Comparison of ENCODE assay signal across 11 mouse cellular contexts in genomic region chr8:106394493-106394892, GRCm38 (mm10). TPM values are rescaled to one million over a fixed set of nuclear protein-coding genes. Genes with fewer than 3 reads are reported as not detected.
DNase-seq lines count a peak whose midpoint lies in the region; ATAC-seq lines count a peak whose summit lies in the region.
"Had no signal": no experiment of that assay in that cellular context is flagged by ENCODE, and none has a peak within 500 bp of the region (broad histone marks: within the 10 kb centered on the region; RNA-seq: fewer than 3 reads in every experiment).

No protein-coding gene starts in this region.

- no peaks in the 10 kb centered on the region for H3K27me3 ChIP-seq in liver, embryonic 16.5 days (ENCODE audit: control insufficient read depth, insufficient read depth, low read depth, low read length)
- H3K27me3 ChIP-seq in heart, embryonic 14.5 days (ENCODE audit: control insufficient read depth, insufficient read depth, low read length) = no peaks in the 10 kb centered on the region
- no peaks in the 10 kb centered on the region for H3K27me3 ChIP-seq in hindbrain, embryonic 16.5 days (replicated peaks; ENCODE audit: control insufficient read depth, insufficient read depth, low read length)

- no peak overlapping the region for H3K4me3 ChIP-seq in liver, embryonic 16.5 days (ENCODE audit: low read depth, low read length)
- H3K4me3 ChIP-seq in heart, embryonic 14.5 days (ENCODE audit: control insufficient read depth in 1 of 2, insufficient read depth in 1 of 2, low read depth in 1 of 2, low read length in 2 of 2) = no peak overlapping the region
- H3K4me3 ChIP-seq in hindbrain, embryonic 16.5 days (ENCODE audit: low read length) = no peak overlapping the region

- WGBS in liver, embryonic 16.5 days (ENCODE audit: insufficient replicate concordance) = 37% methylated on average over 4 of the region's 4 CpGs
- WGBS in heart, embryonic 14.5 days = 65% methylated on average over 4 of the region's 4 CpGs
- WGBS in hindbrain, embryonic 16.5 days = 91% methylated on average over 4 of the region's 4 CpGs

- ATAC-seq in liver, embryonic 16.5 days (ENCODE audit: low read depth) = no peak
- peak; percentile 63 for ATAC-seq in common myeloid progenitor, adult 5-6 weeks (replicated peaks; ENCODE audit: low read depth, poor library complexity, severe bottlenecking)
- ATAC-seq in heart, embryonic 14.5 days (ENCODE audit: insufficient number of reproducible peaks, insufficient read depth, low FRiP score, low read depth) = no peak
- ATAC-seq in megakaryocyte, adult 5-6 weeks (ENCODE audit: poor library complexity, severe bottlenecking) = peak; percentile 77
- ATAC-seq in hindbrain, embryonic 16.5 days = no peak
- ATAC-seq: inflammation-experienced regulatory T-cells, adult 6 months had no signal

- H3K27ac ChIP-seq in liver, embryonic 16.5 days (ENCODE audit: low read length) = peak overlapping the region; percentile 43; the same call in 1 of the 2 replicates
- peak overlapping the region; percentile 33 to 42 for H3K27ac ChIP-seq in heart, embryonic 14.5 days (replicated peaks in 1 of 2; ENCODE audit: control insufficient read depth in 1 of 2, insufficient read depth in 1 of 2, low read depth in 2 of 2, low read length in 2 of 2)
- H3K27ac ChIP-seq in hindbrain, embryonic 16.5 days (ENCODE audit: low read depth, low read length) = no peak overlapping the region

- DNase-seq in liver = no peak
- no peak for DNase-seq in frontal cortex, postnatal 14 days (ENCODE audit: low spot score in 2 of 2)
- DNase-seq in thymus, postnatal 0 days (ENCODE audit: low spot score) = no peak
- DNase-seq: lung, embryonic 14.5 days; thymus, postnatal 36 days had no signal

- H3K9me3 ChIP-seq in liver, embryonic 16.5 days (replicated peaks; ENCODE audit: control insufficient read depth, low read length) = no peaks in the 10 kb centered on the region
- no peaks in the 10 kb centered on the region for H3K9me3 ChIP-seq in heart, embryonic 14.5 days (ENCODE audit: control insufficient read depth, low read length)
- H3K9me3 ChIP-seq in hindbrain, embryonic 16.5 days (ENCODE audit: control insufficient read depth, low read length) = no peaks in the 10 kb centered on the region

- H3K36me3 ChIP-seq in liver, embryonic 16.5 days (ENCODE audit: control insufficient read depth, insufficient read depth) = no peaks in the 10 kb centered on the region
- H3K36me3 ChIP-seq in heart, embryonic 14.5 days (ENCODE audit: control insufficient read depth, insufficient read depth, low read length) = no peaks in the 10 kb centered on the region
- no peaks in the 10 kb centered on the region for H3K36me3 ChIP-seq in hindbrain, embryonic 16.5 days (ENCODE audit: control insufficient read depth, insufficient read depth, low read length)

- no peak overlapping the region for H3K9ac ChIP-seq in liver, embryonic 16.5 days (ENCODE audit: low read depth, low read length)
- no peak overlapping the region for H3K9ac ChIP-seq in heart, embryonic 14.5 days (ENCODE audit: low read length)
- H3K9ac ChIP-seq in hindbrain, embryonic 16.5 days (ENCODE audit: low read depth, low read length) = no peak overlapping the region
- H3K9ac ChIP-seq: lung, embryonic 14.5 days had no signal

- H3K4me2 ChIP-seq in liver, embryonic 16.5 days (ENCODE audit: low read depth, low read length) = no peak overlapping the region
- no peak overlapping the region for H3K4me2 ChIP-seq in heart, embryonic 14.5 days (ENCODE audit: low read length)
- H3K4me2 ChIP-seq in hindbrain, embryonic 16.5 days (ENCODE audit: low read length) = no peak overlapping the region
- H3K4me2 ChIP-seq: lung, embryonic 14.5 days had no signal

- no peaks in the 10 kb centered on the region for H3K4me1 ChIP-seq in liver, embryonic 16.5 days (ENCODE audit: control insufficient read depth, low read depth, low read length)
- peaks cover 0 to 7% of the 10 kb centered on the region in 2 experiments; a peak in 2 of 4 replicates for H3K4me1 ChIP-seq in heart, embryonic 14.5 days (ENCODE audit: control insufficient read depth in 2 of 2, insufficient read depth in 2 of 2, low read length in 2 of 2)
- no peaks in the 10 kb centered on the region for H3K4me1 ChIP-seq in hindbrain, embryonic 16.5 days (ENCODE audit: control insufficient read depth, insufficient read depth, low read depth, low read length)

RNA-seq across cellular contexts. Expression of gene Zfp90, which starts 20.6 kb away (rescaled TPM):
- 2.1 and 2.8 TPM in 2 replicates for polyA plus RNA-seq in liver, embryonic 16.5 days (2015; fragmentation: Nextera tagmentation; extraction: Ambion mirVana)
- 13.4 and 13.5 TPM in 2 replicates for total RNA-seq in common myeloid progenitor, adult 5-6 weeks (2017)
- polyA plus RNA-seq in heart, embryonic 14.5 days (2014; fragmentation: Nextera tagmentation; extraction: Ambion mirVana) = 14.3 and 14.4 TPM in 2 replicates
- 7.7 and 7.8 TPM in 2 replicates for total RNA-seq in megakaryocyte, adult 5-6 weeks (2015)
- 8.4 and 12.0 TPM in 2 replicates for total RNA-seq in megakaryocyte, adult 5-6 weeks (2017)
- 39.8 and 40.9 TPM in 2 replicates for polyA plus RNA-seq in hindbrain, embryonic 16.5 days (2015; fragmentation: Nextera tagmentation; extraction: Ambion mirVana)
- polyA plus RNA-seq in thymus, postnatal 0 days (2015; fragmentation: Nextera tagmentation; extraction: Ambion mirVana) = 10.5 and 11.9 TPM in 2 replicates

RNA-seq across cellular contexts. Expression of gene Smpd3, which starts 56.7 kb away (rescaled TPM):
- 0.46 and 0.77 TPM in 2 replicates for polyA plus RNA-seq in liver, embryonic 16.5 days (2015; fragmentation: Nextera tagmentation; extraction: Ambion mirVana)
- 0.14 and 0.92 TPM in 2 replicates for total RNA-seq in common myeloid progenitor, adult 5-6 weeks (2017)
- polyA plus RNA-seq in heart, embryonic 14.5 days (2014; fragmentation: Nextera tagmentation; extraction: Ambion mirVana) = 1.5 and 1.9 TPM in 2 replicates
- 0.09 and 0.16 TPM in 2 replicates for total RNA-seq in megakaryocyte, adult 5-6 weeks (2015)
- total RNA-seq in megakaryocyte, adult 5-6 weeks (2017) = 0.07 and 0.24 TPM in 2 replicates
- polyA plus RNA-seq in hindbrain, embryonic 16.5 days (2015; fragmentation: Nextera tagmentation; extraction: Ambion mirVana) = 55.0 and 63.4 TPM in 2 replicates
- 1.1 and 1.5 TPM in 2 replicates for polyA plus RNA-seq in thymus, postnatal 0 days (2015; fragmentation: Nextera tagmentation; extraction: Ambion mirVana)
- polyA plus RNA-seq: inflammation-experienced regulatory T-cells, adult 6 months had no signal

Comparison
In these comparisons a context has a peak if more than half of its experiments do, and no peak if none do; other contexts are left out.
1. ATAC-seq: peak in common myeloid progenitor, adult 5-6 weeks (single experiment) and megakaryocyte, adult 5-6 weeks (single experiment); none in liver, embryonic 16.5 days (single experiment), heart, embryonic 14.5 days (single experiment) and hindbrain, embryonic 16.5 days (single experiment).
2. RNA of gene Smpd3, which starts 56.7 kb away (polyA plus RNA-seq): 55.0 to 63.4 TPM in hindbrain, embryonic 16.5 days; 1.5 to 1.9 TPM in heart, embryonic 14.5 days, 1.1 to 1.5 TPM in thymus, postnatal 0 days and 0.46 to 0.77 TPM in liver, embryonic 16.5 days; every median in the first group is over 10 times any median in the second.